Mouse (Mus musculus) kidney, embryonic 15.5 days (tissue): ENCODE measurements around the gene Krtap5-5. TPM values are rescaled to one million over a fixed set of nuclear protein-coding genes. Genes with fewer than 3 reads are reported as not detected.
"Not testable (repeated sequence)": the region's sequence is repeated elsewhere in the genome, so short reads cannot be mapped to it uniquely, and the experiment has no call there.

Experiments used
- ATAC-seq: fragments of 200-750 bp; cut with Nextera tagmentation; replicated peaks from 2 replicates; pipeline ENCODE4 v1.8.0; 2017; ENCODE audit warnings: moderate TSS enrichment; ENCODE audit not compliant: low FRiP score
- H3K27ac ChIP-seq: fragments of 300-500 bp; sonication (generic); 2 replicates; pipeline ENCODE4 v1.5.1; 2015; ENCODE audit warnings: mild to moderate bottlenecking, inconsistent platforms
- H3K27me3 ChIP-seq: fragments of 300-500 bp; sonication (generic); 2 replicates; pipeline ENCODE4 v1.6.1; 2015; ENCODE audit warnings: inconsistent platforms
- H3K36me3 ChIP-seq: fragments of 300-500 bp; sonication (generic); 2 replicates; pipeline ENCODE4 v1.6.1; 2015; ENCODE audit warnings: inconsistent platforms
- H3K4me1 ChIP-seq: fragments of 300-500 bp; sonication (generic); 2 replicates; pipeline ENCODE4 v1.6.1; 2015; ENCODE audit warnings: inconsistent platforms
- H3K4me2 ChIP-seq: fragments of 300-500 bp; sonication (generic); 2 replicates; pipeline ENCODE4 v1.6.1; 2015; ENCODE audit warnings: moderate library complexity, mild to moderate bottlenecking, inconsistent platforms
- H3K4me3 ChIP-seq: fragments of 300-500 bp; sonication (generic); replicated peaks from 2 replicates; pipeline ENCODE4 v1.5.1; 2015; ENCODE audit warnings: mild to moderate bottlenecking, inconsistent platforms
- H3K9ac ChIP-seq: fragments of 300-500 bp; sonication (generic); 2 replicates; pipeline ENCODE4 v1.6.1; 2015; ENCODE audit warnings: mild to moderate bottlenecking, inconsistent platforms
- H3K9me3 ChIP-seq: fragments of 300-500 bp; sonication (generic); replicated peaks from 2 replicates; pipeline ENCODE4 v1.6.1; 2016; ENCODE audit warnings: inconsistent platforms
- WGBS: fragments of 180-500 bp; shearing (Covaris S2); methylation state at CpG from one replicate; pipeline ENCODE4 v1.1.7; 2015; ENCODE audit warnings: mixed read lengths; 5-methylcytosine and 5-hydroxymethylcytosine counted together
- polyA plus RNA-seq: library from polyadenylated mRNA; unstranded; fragments of >200 nt; fragmentation: Nextera tagmentation; extraction: Ambion mirVana; gene quantifications from 2 replicates; pipeline ENCODE4 v1.2.1, GENCODE M21; 2015

Krtap5-5 gene
- not detected in 2 replicates for polyA plus RNA-seq

DNA sequence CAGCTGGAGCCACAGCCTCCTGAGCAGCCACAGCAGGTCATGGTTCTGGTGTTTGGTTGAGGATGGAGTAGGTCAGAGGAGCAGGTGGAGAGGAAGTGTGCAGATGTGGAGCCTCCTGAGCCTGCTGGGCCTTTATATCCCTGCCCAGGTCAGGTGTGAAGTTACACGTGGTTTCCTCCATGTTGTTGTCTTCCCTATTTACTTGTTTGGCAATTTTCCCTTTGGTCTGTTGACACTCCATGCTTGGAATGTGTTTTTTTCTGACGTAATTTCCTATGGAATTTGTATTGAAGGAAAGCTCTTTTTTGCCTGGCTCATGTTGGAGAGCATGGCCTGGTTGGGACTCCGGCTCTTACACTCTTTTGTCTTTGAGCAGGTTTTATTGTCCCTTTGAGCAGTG is at the start of gene Krtap5-5:
Gene Krtap5-5 (minus strand): TSS at position 101 of the 400 bp plus-strand sequence.
- H3K4me1 ChIP-seq, H3K9ac ChIP-seq, H3K27me3 ChIP-seq, H3K9me3 ChIP-seq, ATAC-seq, H3K27ac ChIP-seq, H3K4me3 ChIP-seq, H3K36me3 ChIP-seq, H3K4me2 ChIP-seq: not testable (repeated sequence)
- WGBS = 40% methylated on average over 3 of the region's 3 CpGs

DNA sequence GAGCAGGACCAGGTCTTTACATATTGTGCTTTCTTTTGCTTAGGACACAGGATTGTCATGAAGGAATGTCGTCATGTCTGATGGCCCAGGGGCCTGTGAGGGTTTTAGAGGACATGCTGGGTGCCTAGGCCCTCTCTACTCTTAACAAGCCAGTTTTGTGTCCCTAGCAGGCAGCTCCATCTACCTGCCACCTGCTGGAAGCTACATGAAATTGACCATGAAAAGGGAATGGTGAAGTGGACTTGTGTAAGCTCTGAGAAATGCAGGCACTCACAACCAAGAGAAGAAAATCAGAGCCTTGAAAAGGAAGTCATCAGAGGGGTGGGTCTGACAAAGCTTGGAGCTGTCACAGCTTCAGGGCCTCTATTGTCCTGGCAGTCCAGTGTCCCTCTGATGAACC is 49.5 kb upstream of the Krtap5-5 start:
- H3K9ac ChIP-seq, ATAC-seq, H3K4me2 ChIP-seq, H3K36me3 ChIP-seq, H3K4me3 ChIP-seq, H3K9me3 ChIP-seq, H3K27ac ChIP-seq, H3K27me3 ChIP-seq: not testable (repeated sequence)
- H3K4me1 ChIP-seq = peaks cover 18% of the 10 kb centered on the region; the same call in 1 of the 2 replicates
- WGBS = 77% methylated on average over 1 of the region's 1 CpGs

DNA sequence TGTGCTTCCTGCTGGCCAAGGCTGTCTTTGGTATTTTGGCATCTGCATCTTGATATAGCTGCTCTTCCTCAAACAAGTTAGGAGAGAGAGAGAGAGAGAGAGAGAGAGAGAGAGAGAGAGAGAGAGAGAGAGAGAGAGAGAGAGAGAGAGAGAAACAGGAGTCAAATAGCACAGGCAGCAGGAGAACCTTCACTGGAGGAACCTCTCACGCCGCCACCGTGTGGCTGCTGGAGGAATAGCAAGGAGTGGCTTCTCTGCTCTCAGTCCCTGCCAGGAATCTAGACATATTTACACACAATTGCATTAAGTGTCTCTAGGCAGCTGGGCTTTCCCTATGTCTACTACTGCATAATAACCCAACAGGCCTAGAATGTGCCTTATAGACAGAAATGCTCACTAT is 48.4 kb upstream of the Krtap5-5 start:
- not testable (repeated sequence) for H3K27me3 ChIP-seq, H3K4me3 ChIP-seq, H3K36me3 ChIP-seq, H3K4me2 ChIP-seq, H3K4me1 ChIP-seq, H3K27ac ChIP-seq, ATAC-seq, H3K9ac ChIP-seq, H3K9me3 ChIP-seq
- WGBS = 0% methylated on average over 3 of the region's 3 CpGs

- not testable (repeated sequence) for H3K36me3 ChIP-seq, H3K27me3 ChIP-seq, H3K9ac ChIP-seq, H3K4me1 ChIP-seq, H3K27ac ChIP-seq, H3K9me3 ChIP-seq, H3K4me3 ChIP-seq, H3K4me2 ChIP-seq, ATAC-seq
Measured at GRCm38 (mm10) chr7:142274263-142274662, 44.5 kb upstream of the Krtap5-5 start, which contains the start of gene Gm4559. Gene Gm4559 (minus strand): TSS chr7:142274363.

DNA sequence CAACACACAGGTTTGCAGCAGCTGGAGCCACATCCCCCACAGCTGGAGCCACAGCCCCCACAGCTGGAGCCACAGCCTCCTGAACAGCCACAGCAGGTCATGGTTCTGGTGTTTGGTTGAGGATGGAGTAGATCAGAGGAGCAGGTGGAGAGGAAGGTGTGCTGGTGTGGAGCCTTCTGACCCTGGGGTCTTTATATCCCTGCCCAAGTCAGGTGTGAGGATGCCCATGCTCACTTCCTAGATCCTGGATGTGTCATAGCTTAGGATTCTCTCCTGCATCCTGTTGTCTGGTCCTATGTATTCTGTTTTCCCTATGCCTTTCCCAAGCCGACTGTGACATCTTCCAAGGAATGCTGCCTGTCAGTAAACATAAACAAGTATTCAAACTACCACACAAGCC is 28.5 kb upstream of the Krtap5-5 start, which contains the start of gene Gm2431:
Gene Gm2431 (minus strand): TSS at position 101 of the 400 bp plus-strand sequence.
- ATAC-seq, H3K4me1 ChIP-seq, H3K9ac ChIP-seq, H3K27me3 ChIP-seq, H3K27ac ChIP-seq, H3K4me3 ChIP-seq, H3K36me3 ChIP-seq, H3K4me2 ChIP-seq, H3K9me3 ChIP-seq: not testable (repeated sequence)
- 57% methylated on average over 1 of the region's 1 CpGs for WGBS

GRCm38 (mm10) chr7:142255517-142255916 is 25.7 kb upstream of the Krtap5-5 start:
- Histone ChIP-seq H3K4me3 (no peak overlapping the region), H3K9me3 (no peaks in the 10 kb centered on the region), H3K27ac (no peak overlapping the region), H3K9ac (no peak overlapping the region), H3K36me3 (no peaks in the 10 kb centered on the region), H3K27me3 (peaks cover 14% of the 10 kb centered on the region), H3K4me2 (no peak overlapping the region), H3K4me1 (no peaks in the 10 kb centered on the region)
- WGBS = 0% methylated on average over 2 of the region's 2 CpGs
- ATAC-seq = no peak

DNA sequence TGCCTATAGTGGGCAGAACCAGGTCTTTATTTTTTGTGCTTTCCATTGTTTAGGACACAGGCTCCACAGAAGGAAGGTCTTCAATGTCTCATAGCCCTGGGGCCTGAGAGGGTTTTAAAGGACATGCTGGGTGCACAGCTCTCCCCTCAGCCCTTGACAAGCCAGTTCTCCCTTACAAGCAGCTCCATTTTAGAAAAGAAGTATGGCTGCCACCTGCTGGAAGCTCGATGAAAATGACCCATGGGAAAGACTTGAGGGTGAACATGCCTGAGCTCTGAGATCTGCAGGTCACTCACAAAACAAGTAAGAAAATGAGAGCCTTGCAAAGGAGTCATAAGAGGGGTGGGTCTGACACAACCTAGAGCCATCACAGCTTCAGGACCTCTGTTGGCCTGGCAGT is 20.1 kb upstream of the Krtap5-5 start:
- Histone ChIP-seq H3K4me3 (no peak overlapping the region), H3K4me1 (no peaks in the 10 kb centered on the region), H3K27ac (no peak overlapping the region), H3K36me3 (no peaks in the 10 kb centered on the region), H3K4me2 (no peak overlapping the region), H3K9me3 (no peaks in the 10 kb centered on the region), H3K27me3 (peaks cover 14% of the 10 kb centered on the region), H3K9ac (no peak overlapping the region)
- WGBS = 0% methylated on average over 1 of the region's 1 CpGs
- no peak for ATAC-seq

GRCm38 (mm10) chr7:142240978-142241377 is 11.2 kb upstream of the Krtap5-5 start, which contains the start of gene Gm40460:
Gene Gm40460 (minus strand): TSS chr7:142241078.
- Histone ChIP-seq H3K4me1 (peaks cover 7% of the 10 kb centered on the region; the same call in 1 of the 2 replicates), H3K4me3 (no peak within 1 kb of the TSS), H3K27ac (no peak within 1 kb of the TSS), H3K4me2 (no peak within 1 kb of the TSS), H3K36me3 (no peaks in the 10 kb centered on the region), H3K27me3 (no peaks in the 10 kb centered on the region), H3K9ac (no peak within 1 kb of the TSS), H3K9me3 (no peaks in the 10 kb centered on the region)
- ATAC-seq = no peak
- WGBS = 17% methylated on average over 2 of the region's 2 CpGs

GRCm38 (mm10) chr7:142231540-142231939 is 1.8 kb upstream of the Krtap5-5 start:
- Histone ChIP-seq H3K27me3 (no peaks in the 10 kb centered on the region), H3K9ac (no peak overlapping the region), H3K36me3 (no peaks in the 10 kb centered on the region), H3K27ac (no peak overlapping the region), H3K4me3 (no peak overlapping the region), H3K4me2 (no peak overlapping the region), H3K9me3 (peaks cover 6% of the 10 kb centered on the region; the same call in 1 of the 2 replicates), H3K4me1 (no peaks in the 10 kb centered on the region)
- no peak for ATAC-seq
- 19% methylated on average over 1 of the region's 1 CpGs for WGBS

DNA sequence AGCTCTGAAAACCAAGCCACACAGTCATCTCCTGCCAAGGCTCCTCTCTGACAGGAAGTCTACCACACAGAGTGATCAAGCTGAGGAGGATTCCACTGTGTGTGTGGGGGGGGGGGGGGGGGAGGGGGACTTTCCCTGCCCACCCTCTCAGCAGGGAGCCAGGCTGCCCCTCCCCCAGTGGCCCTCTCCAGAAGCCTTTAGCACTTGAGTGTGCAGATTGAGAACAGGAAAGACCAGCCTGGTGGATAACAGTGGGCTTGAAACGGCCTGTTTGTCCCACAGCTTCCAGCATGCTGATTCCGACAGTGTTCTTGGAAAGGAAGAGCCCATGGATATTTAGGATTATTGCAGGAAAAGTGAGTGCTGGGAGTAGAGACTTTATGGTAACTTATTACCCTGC is 5.3 kb downstream of the Krtap5-5 start:
- 30% methylated on average over 2 of the region's 2 CpGs for WGBS
- no peak for ATAC-seq
- Histone ChIP-seq H3K9ac (no peak overlapping the region), H3K27ac (no peak overlapping the region), H3K4me2 (no peak overlapping the region), H3K4me1 (no peaks in the 10 kb centered on the region), H3K36me3 (no peaks in the 10 kb centered on the region), H3K4me3 (no peak overlapping the region), H3K27me3 (no peaks in the 10 kb centered on the region), H3K9me3 (no peaks in the 10 kb centered on the region)

DNA sequence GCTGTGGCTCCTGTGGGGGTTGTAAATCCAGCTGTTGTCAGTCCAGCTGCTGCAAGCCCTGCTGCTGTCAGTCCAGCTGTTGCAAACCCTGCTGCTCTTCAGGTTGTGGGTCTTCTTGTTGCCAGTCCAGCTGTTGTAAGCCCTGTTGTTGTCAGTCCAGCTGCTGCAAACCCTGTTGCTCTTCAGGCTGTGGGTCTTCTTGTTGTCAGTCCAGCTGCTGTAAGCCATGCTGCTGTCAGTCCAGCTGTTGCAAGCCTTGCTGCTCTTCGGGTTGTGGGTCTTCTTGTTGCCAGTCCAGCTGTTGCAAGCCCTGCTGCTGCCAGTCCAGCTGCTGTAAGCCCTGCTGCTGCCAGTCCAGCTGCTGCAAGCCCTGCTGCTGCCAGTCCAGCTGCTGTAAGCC is 17.6 kb downstream of the Krtap5-5 start:
- H3K9ac ChIP-seq, H3K36me3 ChIP-seq, H3K27me3 ChIP-seq, H3K4me1 ChIP-seq, H3K27ac ChIP-seq, ATAC-seq, H3K4me2 ChIP-seq, H3K9me3 ChIP-seq, H3K4me3 ChIP-seq: not testable (repeated sequence)
- WGBS = 74% methylated on average over 1 of the region's 1 CpGs

GRCm38 (mm10) chr7:142211559-142211958 is 18.2 kb downstream of the Krtap5-5 start, which contains the start of gene Gm7579:
Gene Gm7579 (plus strand): TSS chr7:142211859.
- Histone ChIP-seq H3K4me1 (no peaks in the 10 kb centered on the region), H3K9me3 (no peaks in the 10 kb centered on the region), H3K4me3 (no peak within 1 kb of the TSS), H3K36me3 (no peaks in the 10 kb centered on the region), H3K27ac (no peak within 1 kb of the TSS), H3K27me3 (no peaks in the 10 kb centered on the region), H3K9ac (no peak within 1 kb of the TSS), H3K4me2 (no peak within 1 kb of the TSS)
- ATAC-seq = no peak
- WGBS = 45% methylated on average over 1 of the region's 1 CpGs

DNA sequence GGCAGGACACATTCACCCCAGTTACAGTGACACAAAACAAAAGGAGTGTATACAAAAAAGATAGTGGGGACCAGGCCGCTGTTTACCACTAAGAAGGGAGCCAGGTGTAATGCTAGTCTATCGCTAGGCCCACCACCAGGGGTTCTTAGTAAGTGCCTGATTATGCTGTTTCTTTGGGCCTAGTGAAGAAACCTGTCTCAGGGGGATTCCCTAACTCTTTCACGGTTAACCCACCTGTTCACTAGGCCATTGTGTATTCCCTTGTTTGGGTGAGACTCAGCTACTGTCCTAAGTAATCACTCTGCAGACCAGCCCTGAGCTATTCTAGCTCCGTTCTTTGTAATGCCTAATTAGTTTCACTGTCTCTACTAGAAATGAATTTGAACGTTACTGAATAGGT is 22.9 kb downstream of the Krtap5-5 start:
- ATAC-seq = not testable (repeated sequence)
- 86% methylated on average over 5 of the region's 5 CpGs for WGBS

More for the DNA sequence above, 22.9 kb downstream of the Krtap5-5 start:
- H3K27ac ChIP-seq, H3K9ac ChIP-seq, H3K4me1 ChIP-seq, H3K36me3 ChIP-seq, H3K4me3 ChIP-seq, H3K27me3 ChIP-seq, H3K9me3 ChIP-seq, H3K4me2 ChIP-seq: not testable (repeated sequence)
